Mouse (Mus musculus) naive thymus-derived CD4-positive, alpha-beta T cell, adult 2 months (primary cell): ENCODE data around the gene Irgq.

ENCODE experiments used
- DNase-seq: peaks from one replicate; pipeline ENCODE4 v3.0.0-alpha.2; 2011; ENCODE audit warnings: low read depth

The Irgq gene

DNA sequence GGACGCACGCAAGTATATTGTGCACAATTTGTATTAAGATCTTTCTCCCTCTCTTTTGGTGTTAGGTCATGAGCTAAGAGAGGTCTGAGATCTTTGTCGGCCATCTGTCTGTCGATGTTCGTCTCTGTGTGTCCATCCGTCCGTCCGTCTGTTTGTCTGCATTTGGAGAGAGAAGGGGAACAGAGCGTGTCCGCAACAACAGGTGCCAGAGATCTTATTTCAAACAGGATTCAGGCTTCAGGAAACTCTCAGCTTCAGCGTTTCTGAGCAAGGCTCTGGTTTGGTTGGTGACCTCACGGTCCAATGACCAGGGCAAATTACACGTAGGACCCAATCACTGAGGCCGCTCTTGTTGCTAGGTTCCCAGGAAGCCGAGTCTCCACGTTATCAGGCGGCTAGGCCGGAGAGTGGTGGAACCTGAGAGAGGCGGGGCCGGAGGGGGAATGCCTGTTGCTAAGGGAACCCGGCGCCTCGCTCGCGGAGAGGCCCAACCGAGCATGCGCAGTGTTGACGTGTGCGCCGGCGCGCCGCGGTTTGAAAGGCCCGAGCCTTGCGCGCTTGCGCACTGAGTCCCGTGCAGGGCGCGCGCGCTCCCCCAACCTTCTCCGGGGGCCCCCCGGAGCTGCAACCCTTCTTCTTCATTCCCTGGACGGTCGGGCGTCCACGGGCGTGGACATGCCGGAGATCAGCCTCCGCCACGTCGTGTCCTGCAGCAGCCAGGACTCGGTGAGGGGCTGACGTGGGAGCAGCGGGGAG is 16.3 kb downstream of the Irgq start:
- DNase-seq, result peak; percentile 98

- DNase-seq, result peak; percentile 22
These were observed 17.1 kb downstream of the Irgq start for GRCm38 (mm10) chr7:24547534-24548036.

DNA sequence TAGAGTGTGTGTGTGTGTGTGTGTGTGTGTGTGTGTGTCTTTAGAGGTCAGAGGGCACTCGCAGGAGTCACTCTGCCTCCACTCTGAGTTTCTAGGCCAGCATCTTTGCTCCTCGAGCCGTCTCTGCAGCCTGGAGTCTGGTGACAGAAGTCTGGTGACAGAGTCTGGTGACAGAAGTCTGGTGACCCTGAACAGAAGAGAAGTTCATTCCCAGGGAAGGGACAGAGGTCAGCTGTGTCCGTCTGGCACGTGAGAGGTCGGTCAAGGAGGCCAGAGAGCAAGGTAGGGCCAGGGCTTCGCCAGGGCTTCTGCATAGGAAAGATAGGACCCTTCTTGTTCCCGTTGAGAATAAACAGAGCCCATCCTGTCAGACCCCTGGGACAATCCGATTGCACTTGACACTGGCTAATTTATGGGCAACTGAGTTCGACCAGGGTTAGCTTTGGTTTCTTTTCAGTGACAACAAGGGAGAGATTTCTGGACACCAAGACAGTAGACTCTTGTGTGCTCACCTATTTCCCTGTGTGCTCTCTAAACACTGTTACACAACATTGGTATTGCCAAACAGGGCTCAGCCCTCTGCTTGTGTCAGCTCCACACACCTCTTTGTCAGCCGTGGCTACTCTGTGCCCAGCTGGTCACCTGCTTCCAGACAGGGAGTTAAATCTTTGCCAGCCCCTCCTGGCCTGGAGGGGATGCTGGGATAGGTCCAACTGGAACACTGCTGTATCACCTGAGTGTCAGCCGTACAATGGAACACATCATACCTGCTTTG is 21.7 kb downstream of the Irgq start:
- no peak for DNase-seq

DNA sequence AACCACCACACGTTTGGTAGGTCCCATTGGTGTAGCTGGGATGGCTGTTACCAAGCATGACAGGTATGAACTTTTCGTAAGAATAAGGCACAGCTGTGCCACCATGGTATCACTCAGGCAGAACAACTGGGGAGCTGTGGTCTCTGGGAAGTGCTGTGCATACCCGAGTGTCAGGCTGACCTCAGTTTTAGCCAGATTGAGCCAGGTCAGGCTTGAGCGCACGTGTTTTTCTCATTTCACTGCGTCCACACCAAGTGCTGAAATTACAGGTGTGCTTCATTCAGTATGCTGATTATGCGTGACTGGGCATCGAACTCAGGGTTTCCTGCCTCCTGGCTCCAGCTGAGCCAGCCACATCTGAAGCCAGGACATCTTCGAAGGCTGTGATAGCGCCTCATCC is 25.3 kb downstream of the Irgq start:
- no peak for DNase-seq

DNA sequence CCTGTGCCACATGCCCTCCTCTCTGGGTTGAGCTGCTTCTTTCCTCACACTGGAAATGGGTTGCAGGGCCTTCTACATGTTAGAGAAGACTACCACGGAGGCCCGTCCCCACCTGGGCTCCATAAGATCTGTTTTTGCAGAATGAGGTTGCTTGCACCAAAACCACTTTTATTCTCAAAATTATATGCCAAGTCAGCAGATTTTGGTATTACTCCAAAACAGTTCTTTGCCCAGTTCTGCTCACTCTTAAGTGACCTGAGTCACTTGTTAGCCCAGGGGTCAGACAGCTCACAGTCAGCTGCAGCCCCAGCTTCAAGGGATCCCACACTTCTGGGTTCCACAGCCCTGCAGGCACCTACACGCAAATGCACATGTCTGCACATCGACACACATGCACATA is 31.0 kb downstream of the Irgq start:
- DNase-seq, result no peak

DNA sequence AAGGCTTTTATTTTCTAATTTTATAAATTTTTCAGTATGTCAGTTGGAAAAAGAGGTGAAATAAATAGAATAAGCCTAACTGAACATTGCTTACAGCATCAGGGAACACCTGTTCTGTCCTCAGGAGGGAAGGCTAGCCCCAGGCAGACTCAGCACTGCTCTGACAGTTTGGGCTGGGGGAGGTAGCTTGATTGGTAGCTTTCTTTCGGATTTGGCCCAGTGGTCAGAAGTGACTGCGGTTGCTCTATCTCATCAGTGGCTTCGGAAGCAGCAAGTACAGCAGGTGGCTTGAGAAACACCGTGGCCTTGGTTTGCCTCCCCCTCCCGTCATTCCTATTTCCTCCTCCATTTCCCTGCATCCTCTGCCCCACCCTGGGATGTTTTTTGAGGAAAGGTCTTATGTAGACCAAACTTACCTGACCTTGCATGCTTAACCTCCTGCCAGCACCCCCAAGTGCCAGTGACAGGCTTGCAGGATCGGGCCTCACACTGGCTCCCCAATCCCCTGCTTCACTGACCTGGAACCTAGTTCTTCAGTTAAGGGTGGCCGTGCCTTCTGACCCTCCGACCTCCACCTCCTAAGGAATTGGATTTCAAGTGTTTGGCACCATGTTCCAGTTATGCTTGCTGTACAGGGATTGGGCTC is 32.8 kb downstream of the Irgq start:
- no peak for DNase-seq

- no peak for DNase-seq
These were observed 33.3 kb downstream of the Irgq start for GRCm38 (mm10) chr7:24563837-24564206.

DNA sequence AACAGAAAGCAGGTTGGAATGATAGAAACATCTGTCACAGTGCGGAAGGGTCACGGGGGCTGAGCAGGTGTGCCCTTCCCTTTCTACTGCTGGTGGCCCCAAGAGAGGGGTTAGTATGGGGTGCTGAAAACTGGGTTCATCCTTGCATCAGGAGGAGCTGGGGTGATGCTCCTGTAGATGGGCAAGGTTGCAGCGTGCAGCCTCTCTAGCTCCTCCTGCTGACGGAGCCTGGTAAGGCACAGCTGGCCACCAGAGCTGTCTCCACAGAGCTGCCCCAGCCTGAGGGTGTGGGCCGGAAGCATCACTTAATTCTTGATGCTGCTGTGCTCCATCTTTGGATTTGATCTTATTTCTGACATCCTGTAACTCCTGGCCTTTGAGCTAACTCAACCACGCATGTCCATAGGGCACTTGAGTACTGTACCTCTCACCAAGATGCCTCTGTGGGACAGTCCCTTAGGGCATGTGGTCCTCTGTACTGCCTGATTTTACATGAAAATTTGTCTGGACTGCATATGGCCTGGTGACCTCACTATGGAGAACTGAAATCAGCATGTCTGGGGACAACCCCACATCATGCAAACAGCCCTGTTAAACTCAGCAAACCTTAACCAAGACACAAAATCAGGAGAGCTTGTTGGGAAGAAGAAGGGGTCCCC is 34.2 kb downstream of the Irgq start:
- DNase-seq, result peak; percentile 86

DNA sequence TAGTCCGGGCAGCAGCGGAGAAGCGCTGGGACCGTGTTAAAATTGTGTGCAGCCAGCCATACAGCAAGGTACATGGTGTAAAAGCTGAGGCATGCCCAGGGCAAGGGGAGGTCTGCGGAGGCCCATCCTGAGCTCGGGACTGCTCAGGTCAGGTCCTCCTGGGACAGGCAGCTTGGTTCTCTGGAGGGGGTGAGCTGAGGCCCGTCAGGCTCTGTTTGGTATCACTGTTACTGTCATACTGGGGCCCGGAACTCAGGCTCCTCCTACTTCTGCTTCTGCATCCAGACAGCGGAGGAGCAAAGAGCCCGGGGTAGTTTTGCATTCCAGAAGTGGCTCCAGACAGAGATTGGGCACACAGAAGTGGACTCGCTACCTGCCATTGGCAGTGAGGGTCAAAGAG is 35.1 kb downstream of the Irgq start:
- no peak for DNase-seq

DNA sequence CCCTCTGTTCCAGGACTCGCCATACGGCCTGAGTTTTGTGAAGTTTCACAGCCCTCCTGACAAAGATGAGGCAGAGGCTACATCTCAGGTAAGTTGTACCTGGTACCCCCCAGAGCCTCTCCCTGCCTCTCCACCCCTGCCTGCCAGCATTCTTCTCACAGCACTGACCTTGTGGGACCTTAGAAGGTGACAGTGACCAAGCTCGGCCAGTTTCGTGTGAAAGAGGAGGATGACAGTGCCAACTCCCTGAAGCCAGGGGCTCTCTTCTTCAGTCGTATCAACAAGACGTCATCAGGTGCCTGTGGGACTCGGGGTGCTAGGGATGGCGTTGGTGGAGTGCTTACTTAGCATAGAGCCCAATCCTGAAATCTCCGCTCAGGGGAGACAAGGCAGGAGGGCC is 35.7 kb downstream of the Irgq start:
- DNase-seq, result no peak

GRCm38 (mm10) chr7:24568512-24568911 is 38.0 kb downstream of the Irgq start:
- no peak for DNase-seq

- DNase-seq, result no peak
These were observed 40.6 kb downstream of the Irgq start for GRCm38 (mm10) chr7:24571071-24571470.

- no peak for DNase-seq
These were observed 42.0 kb downstream of the Irgq start for GRCm38 (mm10) chr7:24572455-24572854.

GRCm38 (mm10) chr7:24574224-24574796 is 43.8 kb downstream of the Irgq start:
- DNase-seq, result no peak

GRCm38 (mm10) chr7:24577811-24578210 is 47.3 kb downstream of the Irgq start:
- no peak for DNase-seq

DNA sequence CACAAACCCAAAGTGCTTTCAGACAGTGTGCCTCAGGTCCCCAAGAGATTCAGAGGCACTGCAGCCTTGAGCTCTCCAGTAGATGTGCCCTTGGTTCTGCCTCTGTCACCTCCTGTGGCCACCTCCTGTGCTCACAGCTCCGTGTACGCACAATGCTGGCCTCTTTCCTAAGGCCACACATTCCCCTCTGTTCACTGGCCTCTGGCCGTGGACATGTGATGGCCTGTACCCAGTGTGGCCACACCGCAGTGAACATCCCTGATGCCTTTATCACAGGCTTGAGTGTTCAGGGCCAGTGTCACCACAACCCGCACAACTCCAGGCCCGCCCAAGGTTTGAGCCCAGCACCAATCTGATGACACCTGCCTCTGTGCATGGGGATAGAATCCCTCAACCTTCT is 54.4 kb downstream of the Irgq start:
- no peak for DNase-seq

DNA sequence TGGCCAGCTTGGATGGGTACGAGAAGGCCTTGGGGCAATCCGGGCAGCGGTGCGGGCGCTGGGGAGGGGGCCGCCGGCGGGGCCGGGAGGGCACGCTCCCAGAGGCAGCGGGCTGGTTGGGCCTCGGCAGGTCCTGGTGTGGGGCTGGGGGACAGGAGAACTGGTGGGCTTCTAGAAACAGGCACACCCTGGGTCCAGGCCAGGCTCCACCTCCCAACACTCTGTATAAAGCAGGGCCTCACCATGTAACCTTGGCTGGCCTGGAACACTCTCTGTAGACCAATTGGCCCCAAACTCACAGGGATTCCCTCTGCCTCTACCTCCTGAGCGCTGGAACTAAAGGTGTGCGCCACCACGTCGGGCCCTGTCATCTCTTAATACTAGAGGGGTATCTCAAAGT is 55.5 kb downstream of the Irgq start:
- DNase-seq, result no peak

- DNase-seq, result no peak
These were observed 56.3 kb downstream of the Irgq start for GRCm38 (mm10) chr7:24586828-24587227.

DNA sequence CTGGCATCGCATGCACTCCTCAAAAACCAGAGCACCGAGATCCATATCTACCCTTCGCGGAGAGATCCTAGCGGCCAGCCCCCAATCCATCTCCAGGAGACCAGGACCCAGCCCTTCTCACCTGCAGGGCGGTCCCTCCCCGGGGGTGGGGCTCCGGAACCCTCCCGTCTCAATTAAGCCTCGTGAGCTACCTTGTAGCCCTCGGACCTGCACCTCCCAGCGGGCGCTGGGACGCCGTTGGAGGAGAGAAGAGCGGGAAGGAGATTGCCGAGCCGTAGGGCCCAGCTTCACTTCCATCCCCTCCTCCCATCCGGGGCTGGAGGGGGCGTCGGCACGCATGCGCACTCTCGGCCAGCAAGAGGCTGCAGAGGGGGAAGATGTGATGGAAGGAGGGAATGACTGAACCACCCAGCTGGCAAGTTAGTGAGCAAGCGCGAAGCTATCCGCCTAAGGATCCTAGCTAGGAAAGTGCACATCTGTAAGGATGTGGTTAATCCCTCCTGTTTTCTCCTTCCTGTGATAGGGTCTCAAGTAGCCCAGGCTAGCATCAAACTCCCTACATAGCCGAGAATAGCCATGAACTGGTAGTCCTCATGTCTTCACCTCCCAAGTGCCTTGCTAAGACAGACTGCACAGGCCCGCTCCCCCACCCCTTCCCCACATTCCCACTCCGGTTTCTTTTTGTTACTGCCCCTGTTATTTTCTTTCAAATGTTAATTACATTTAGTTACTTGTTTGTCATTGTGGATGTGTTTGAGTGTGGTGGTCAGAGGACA is 57.0 kb downstream of the Irgq start, which contains the start of the genes Ethe1 and Zfp575:
Ethe1 (plus strand) TSS at position 214 of the 776 bp plus-strand sequence.
Zfp575 (minus strand) TSS at position 312 of the 776 bp plus-strand sequence.
- DNase-seq, result no peak
